17 mouse cellular contexts compared by ENCODE assay signal in the genomic region with DNA sequence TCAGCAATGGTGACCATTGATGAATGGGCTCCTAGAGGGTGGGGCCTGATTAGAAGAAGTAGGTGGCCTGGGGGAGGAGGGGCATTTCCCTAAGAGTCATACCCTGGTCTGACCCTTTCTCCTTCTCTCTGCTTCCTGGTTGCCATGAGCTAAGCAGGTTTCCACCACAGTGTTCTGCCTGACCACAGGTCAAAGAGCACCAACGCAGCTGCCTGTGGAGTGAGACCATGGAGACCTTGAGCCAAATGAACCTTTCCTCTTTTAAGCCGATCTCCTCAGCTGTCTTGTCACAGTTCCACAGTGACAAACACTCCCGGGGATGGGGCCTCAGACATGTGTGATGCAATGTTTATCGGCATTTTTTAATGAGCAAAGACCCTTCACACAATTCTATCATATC.
"Had no signal": no experiment of that assay in that cellular context is flagged by ENCODE, and none has a peak within 500 bp of the region (broad histone marks: within the 10 kb centered on the region; RNA-seq: fewer than 3 reads in every experiment).

No protein-coding gene starts in this region.

- H3K9me3 ChIP-seq: liver, embryonic 15.5 days; lung, embryonic 15.5 days; megakaryocyte, embryonic 14.5 days; midbrain, embryonic 13.5 days; midbrain, embryonic 15.5 days; neural tube, embryonic 12.5 days; stomach, embryonic 15.5 days had no signal

- H3K4me3 ChIP-seq: liver, embryonic 15.5 days; lung, embryonic 15.5 days; megakaryocyte, embryonic 14.5 days; midbrain, embryonic 13.5 days; midbrain, embryonic 15.5 days; neural tube, embryonic 12.5 days; stomach, embryonic 15.5 days had no signal

- H3K4me2 ChIP-seq: liver, embryonic 15.5 days; lung, embryonic 15.5 days; midbrain, embryonic 11.5 days; midbrain, embryonic 13.5 days; midbrain, embryonic 15.5 days; neural tube, embryonic 12.5 days; stomach, embryonic 15.5 days had no signal

- H3K9ac ChIP-seq: liver, embryonic 15.5 days; liver, postnatal 0 days; lung, embryonic 15.5 days; midbrain, embryonic 13.5 days; midbrain, embryonic 15.5 days; neural tube, embryonic 12.5 days; stomach, embryonic 15.5 days had no signal

- ATAC-seq: liver, postnatal 0 days; lung, postnatal 0 days; midbrain, embryonic 13.5 days; midbrain, embryonic 15.5 days had no signal

- DNase-seq: liver, postnatal 0 days; lung, adult 2 months; lung, postnatal 14 days; right cerebral cortex, postnatal 14 days; thymus, adult 18-20 months; thymus, postnatal 25 days; thymus, postnatal 4 days had no signal

- H3K36me3 ChIP-seq: liver, embryonic 15.5 days; lung, embryonic 15.5 days; midbrain, embryonic 13.5 days; midbrain, embryonic 15.5 days; neural tube, embryonic 12.5 days; stomach, embryonic 15.5 days had no signal

- H3K27ac ChIP-seq: liver, embryonic 15.5 days; lung, embryonic 15.5 days; macrophage; midbrain, embryonic 13.5 days; midbrain, embryonic 15.5 days; neural tube, embryonic 12.5 days; stomach, embryonic 15.5 days had no signal

- H3K27me3 ChIP-seq: liver, embryonic 15.5 days; lung, embryonic 15.5 days; megakaryocyte, embryonic 14.5 days; midbrain, embryonic 13.5 days; midbrain, embryonic 15.5 days; neural tube, embryonic 12.5 days; stomach, embryonic 15.5 days had no signal

- H3K4me1 ChIP-seq: liver, embryonic 15.5 days; lung, embryonic 15.5 days; midbrain, embryonic 13.5 days; midbrain, embryonic 15.5 days; neural tube, embryonic 12.5 days; stomach, embryonic 15.5 days had no signal
